Mouse (Mus musculus): ENCODE measurements around the gene Otop2.

Gene Otop2

DNA sequence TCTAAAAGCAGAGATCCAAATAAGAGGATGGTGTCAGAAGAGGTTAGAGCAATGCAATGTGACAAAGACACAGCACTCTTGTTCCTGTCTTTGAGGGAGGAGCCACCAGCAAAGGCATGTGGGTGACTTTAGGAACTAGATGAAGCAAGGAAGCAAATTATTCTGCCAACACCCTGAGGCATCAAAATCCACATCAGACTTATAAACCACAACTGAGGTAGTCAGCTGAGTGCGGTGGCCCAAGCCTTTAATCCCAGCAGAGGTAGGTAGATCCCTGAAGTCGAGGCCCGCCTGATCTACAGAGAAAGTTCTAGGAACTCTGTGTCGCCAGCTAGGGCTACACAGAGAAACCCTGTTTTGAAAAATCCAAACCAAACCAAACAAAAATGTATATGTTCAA is 70.3 kb downstream of the Otop2 start:
- in situ Hi-C loops (cut with MseI, MboI), result no loop called here

DNA sequence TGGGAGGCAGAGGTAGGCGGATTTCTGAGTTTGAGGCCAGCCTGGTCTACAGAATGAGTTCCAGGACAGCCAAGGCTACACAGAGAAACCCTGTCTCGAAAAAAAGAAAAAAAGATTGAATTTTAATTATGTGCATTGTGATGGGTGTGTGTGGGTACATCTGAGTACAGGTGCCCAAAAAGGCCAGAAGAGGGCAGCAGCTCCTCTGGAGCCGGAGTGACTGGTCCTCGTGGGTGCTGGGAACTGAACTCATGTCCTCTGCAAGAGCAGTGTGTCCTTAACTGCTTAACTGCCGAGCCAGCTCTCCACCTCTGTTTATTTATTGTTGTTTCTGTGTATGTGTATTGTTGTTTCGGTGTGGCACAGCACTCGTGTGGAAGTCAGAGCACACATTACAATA is 70.9 kb downstream of the Otop2 start:
- in situ Hi-C loops (cut with MseI, MboI), result no loop called here

DNA sequence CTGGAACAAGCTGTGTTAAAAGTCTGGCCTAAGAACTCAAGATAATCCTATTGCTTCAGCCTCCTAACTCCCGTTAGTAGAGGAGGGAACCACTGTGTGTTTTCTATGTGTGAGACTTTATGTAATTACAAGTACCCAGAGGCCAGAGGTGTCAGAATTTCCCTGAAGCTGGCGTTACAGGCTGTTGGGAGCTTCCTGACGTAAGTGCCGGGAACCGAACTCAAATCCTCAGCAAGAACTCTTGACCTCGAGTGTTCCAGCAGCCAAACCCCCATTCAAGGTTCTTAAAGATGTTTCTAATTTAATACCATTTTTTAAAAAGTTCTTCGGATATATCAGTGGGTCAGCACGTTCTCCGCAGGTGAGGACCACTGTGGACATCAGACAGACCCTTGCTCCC is 74.3 kb downstream of the Otop2 start:
- in situ Hi-C loops (cut with MseI, MboI), result no loop called here

Data from mouse trophoblast stem cell (cell line).